Mouse (Mus musculus) activated CD4-positive, CD25-positive, alpha-beta regulatory T cell, adult 4 months (primary cell): Measurements from ENCODE around the gene Esp16. TPM values are rescaled to one million over a fixed set of nuclear protein-coding genes. Genes with fewer than 3 reads are reported as not detected.
"Not testable (repeated sequence)": the region's sequence is repeated elsewhere in the genome, so short reads cannot be mapped to it uniquely, and the experiment has no call there.

Experiments used
- ATAC-seq: one replicate; pipeline ENCODE4 v1.8.0; 2017
- polyA plus RNA-seq, 2 experiments: library from polyadenylated mRNA; unstranded; fragments of 100-300 nt; shearing (Covaris generic); gene quantifications; one replicate each; pipeline ENCODE4 v1.2.1; 2017

Esp16 gene
- under 1 TPM in 1 of 2 experiments, not detected in 1; 0.36 TPM for polyA plus RNA-seq

DNA sequence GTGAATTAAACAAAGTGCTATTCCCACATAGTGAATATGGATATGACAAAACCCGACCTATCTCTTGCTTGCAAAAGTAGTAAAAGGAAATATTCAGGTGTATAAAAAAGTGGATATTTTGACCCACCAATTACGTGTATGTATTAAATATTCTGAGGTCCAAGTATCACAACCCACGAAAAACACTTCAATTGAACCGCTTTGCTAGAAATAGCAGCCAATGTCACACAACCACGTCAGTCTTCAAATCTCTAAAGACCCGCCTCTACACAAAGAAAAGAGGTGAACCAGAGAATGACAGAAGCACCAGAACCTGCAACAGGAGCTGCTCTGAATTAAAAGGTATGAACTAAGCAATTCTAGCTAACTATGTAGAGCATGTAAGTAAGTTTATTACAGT, at the start of gene Esp16:
Esp16 (plus strand) TSS at position 301 of the 400 bp plus-strand sequence.
- ATAC-seq: not testable (repeated sequence)

GRCm38 (mm10) chr17:39498043-39498442, 37.9 kb upstream of the Esp16 start:
- not testable (repeated sequence) for ATAC-seq

Other genes starting within 250 kb of the Esp16 start
- not detected for gene Esp18, start 129.8 kb upstream of the Esp16 start, polyA plus RNA-seq
- not detected for gene Esp15, start 104.8 kb downstream of the Esp16 start, polyA plus RNA-seq